Mouse (Mus musculus): ENCODE measurements around the gene Tmem164.

Gene Tmem164

GRCm38 (mm10) chrX:142828184-142828908 is 147.1 kb downstream of the Tmem164 start:
- in situ Hi-C loops (cut with MseI, MboI) = loop anchor here in 1 of 2 experiments (25.0 kb wide), 1 partner anchor 609 kb away; no protein-coding TSS in a partner anchor

DNA sequence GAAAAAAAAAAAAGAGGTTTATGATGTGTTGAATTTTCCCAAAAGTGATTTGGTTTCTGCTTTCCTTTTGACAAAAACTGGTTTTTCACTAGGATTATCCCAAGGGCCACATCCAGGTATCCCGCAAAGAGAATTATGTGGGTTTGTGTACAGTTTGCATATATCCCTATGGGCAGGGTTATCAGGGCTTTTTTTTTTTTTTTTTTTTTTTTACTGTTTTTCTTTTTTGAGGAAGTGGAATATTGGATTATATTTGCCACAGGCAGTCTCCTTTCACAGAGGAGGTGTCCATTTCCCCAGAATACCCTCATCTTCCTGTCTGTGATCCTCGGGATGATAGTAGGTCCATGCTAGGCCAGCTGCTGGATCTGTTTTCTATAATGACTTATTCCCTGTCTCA is 148.1 kb downstream of the Tmem164 start:
- in situ Hi-C loops (cut with MseI, MboI) = loop anchor here in 1 of 2 experiments (25.0 kb wide), 1 partner anchor 608 kb away; no protein-coding TSS in a partner anchor

DNA sequence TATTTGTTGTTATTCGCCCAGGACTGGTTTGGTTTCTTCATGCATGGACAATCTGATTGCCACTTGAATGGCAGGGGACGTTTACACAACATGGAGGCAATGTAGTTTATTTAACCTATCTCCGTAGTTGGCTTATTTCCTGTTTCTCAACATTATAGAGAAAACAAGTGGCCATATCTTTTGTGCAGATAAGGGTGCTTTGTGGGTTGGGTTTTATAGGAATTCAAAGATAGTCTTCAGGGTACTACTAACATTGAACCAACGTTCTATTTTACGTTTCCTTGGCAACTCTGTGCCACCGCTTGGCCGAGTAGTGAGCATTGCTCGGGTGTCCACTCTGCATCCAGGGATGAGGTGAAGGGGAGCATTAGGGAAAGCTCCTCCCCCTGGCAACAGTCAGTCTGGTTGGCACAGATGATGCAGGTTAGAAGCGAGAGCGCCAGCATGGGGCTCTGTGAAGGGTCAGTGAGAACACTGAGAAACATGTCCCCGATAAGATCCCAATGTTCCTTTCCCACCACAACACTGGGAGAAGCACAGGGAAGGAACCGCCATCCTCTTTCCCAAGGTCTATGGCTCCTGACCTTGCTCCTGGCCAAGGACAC is 148.8 kb downstream of the Tmem164 start:
- in situ Hi-C loops (cut with MseI, MboI) = loop anchor here in 1 of 2 experiments (25.0 kb wide), 1 partner anchor 607 kb away; no protein-coding TSS in a partner anchor

DNA sequence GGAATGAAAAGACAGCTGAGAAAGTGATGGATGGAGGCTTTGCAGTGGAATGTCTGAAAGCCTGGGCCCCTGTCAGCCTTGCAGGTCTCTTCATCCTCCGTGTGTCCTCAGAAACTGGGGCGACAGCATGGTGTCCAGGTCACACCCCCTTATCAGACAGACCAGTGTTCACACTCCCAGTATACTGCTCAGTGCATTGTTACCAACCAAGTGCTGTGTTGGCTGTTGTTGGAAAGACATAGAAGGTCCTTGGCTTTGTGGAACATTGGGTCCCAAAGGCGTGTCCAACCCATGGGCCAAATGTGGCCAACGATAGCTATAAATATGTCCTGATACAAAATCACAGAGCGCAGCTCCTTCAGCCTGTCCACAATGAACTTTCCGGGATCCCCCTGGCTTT is 149.4 kb downstream of the Tmem164 start:
- in situ Hi-C loops (cut with MseI, MboI) = loop anchor here in 1 of 2 experiments (25.0 kb wide), 1 partner anchor 607 kb away; no protein-coding TSS in a partner anchor

- in situ Hi-C loops (cut with MseI, MboI) = loop anchor here in 1 of 2 experiments (25.0 kb wide), 1 partner anchor 605 kb away; no protein-coding TSS in a partner anchor
Observed at GRCm38 (mm10) chrX:142832221-142832620, 151.0 kb downstream of the Tmem164 start.

DNA sequence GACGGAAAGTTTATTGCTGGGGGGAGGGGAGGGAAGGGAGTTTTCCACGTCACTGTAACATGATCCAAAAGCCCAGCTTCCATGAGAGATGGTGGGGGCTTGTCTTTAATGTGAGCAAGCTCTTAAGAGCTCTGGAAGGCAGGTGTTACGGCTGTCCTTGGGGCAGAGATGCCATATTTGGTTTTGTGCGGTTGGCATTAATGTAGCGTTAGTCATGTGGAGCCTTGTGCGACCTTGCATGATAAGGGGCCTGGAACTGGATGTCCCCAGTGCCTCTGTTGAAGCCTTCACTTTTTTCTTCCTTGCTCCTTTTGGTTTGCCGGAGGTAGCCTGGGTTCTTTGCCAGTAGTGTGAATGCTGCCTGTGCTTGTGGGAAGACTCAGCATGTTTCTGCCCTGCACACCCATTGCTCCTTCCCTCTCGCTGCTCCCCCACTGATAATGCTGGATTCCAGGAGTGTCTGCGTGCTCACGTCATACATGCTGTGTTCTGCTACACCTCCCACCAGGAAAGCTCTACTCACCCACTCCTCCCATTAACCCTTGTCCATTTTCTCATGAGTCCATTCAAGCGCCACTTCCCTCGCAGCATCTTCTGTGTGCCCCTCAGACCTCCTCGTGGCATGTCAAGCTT is 152.1 kb downstream of the Tmem164 start:
- in situ Hi-C loops (cut with MseI, MboI) = loop anchor here in 1 of 2 experiments (25.0 kb wide), 1 partner anchor 604 kb away; no protein-coding TSS in a partner anchor

GRCm38 (mm10) chrX:142834807-142835206 is 153.6 kb downstream of the Tmem164 start:
- in situ Hi-C loops (cut with MseI, MboI) = loop anchor here in 1 of 2 experiments (25.0 kb wide), 1 partner anchor 602 kb away; no protein-coding TSS in a partner anchor

DNA sequence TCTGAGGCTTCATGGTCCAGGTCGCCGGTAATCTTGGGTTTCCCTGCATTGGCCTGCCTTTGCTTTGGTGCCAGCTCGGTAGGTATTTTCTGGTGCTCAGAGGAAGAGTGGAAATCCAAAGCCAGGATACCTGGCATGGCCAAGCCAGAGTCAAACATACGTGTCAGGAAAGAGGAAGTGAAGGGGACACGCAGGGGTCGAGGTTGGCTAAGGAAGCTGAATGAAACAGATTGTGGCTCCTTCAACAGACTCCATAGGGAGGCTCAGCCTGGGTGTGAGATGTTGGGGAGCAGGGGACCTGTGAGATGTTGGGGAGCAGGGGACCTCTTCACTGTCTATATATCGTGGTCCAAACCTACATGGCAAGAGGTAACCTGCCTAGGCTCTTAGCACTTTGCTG is 155.2 kb downstream of the Tmem164 start:
- in situ Hi-C loops (cut with MseI, MboI) = loop anchor here in 1 of 2 experiments (25.0 kb wide), 1 partner anchor 601 kb away; no protein-coding TSS in a partner anchor

DNA sequence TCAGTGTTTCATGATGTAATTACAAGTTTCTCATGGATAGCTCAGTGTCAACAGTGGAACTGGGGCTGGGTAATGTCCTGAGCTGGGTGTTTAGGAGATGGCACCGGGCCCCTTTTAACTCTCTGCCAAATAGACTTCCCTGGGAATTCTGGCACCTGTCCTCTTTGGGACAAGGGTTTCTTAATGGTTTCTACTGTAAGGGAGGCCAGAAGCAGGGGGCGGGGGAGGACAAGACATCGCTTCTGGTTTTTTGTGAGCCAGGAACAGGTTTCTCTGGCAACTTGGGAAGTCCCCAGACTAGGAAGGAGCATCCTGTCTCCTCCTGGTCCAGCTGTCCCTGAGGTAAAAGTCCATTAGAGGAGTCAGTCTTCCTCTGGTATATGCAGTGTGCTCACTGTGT is 156.1 kb downstream of the Tmem164 start:
- in situ Hi-C loops (cut with MseI, MboI) = loop anchor here in 1 of 2 experiments (25.0 kb wide), 1 partner anchor 600 kb away; no protein-coding TSS in a partner anchor

DNA sequence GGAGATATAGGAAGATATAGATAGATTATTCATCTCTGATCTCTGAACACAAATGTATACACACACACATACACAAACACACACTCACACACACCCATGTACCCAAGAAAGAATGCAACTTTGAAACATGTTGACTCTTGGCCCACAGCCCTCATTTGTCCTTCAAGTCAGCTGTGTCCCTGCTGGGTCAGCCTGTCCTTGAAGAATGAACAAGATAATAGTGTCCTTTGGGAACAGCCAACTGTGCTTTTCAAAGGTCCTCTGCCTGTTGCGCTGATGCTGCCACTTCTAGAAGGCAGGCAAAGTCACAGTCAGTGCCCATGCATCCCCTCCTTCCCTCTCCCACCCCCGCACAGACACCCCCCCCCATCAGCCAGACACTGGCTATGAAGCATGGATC is 157.6 kb downstream of the Tmem164 start:
- in situ Hi-C loops (cut with MseI, MboI) = loop anchor here in 1 of 2 experiments (25.0 kb wide), 1 partner anchor 598 kb away; no protein-coding TSS in a partner anchor

- in situ Hi-C loops (cut with MseI, MboI) = loop anchor here in 1 of 2 experiments (25.0 kb wide), 1 partner anchor 598 kb away; no protein-coding TSS in a partner anchor
Observed at GRCm38 (mm10) chrX:142839411-142839810, 158.2 kb downstream of the Tmem164 start.

DNA sequence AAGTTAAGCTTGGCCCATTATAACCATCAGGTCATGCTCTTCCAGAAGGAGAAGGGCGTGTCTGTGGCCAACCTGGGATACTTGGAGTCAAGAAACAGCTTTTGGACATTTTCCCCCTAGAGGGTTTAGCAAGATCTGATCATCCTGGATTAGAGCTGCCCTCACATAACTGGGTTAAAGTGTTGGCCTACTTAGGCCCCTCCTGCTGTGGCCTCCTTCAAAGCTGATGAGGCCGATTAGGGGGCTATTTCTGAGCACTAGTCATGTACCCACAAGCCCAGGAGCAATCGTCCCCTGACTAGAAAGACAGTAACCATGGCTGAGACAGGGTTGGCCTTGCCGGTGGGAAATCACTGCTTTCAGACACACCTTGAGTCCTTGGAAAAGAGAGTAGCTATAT is 160.7 kb downstream of the Tmem164 start:
- in situ Hi-C loops (cut with MseI, MboI) = loop anchor here in 1 of 2 experiments (25.0 kb wide), 1 partner anchor 595 kb away; no protein-coding TSS in a partner anchor

DNA sequence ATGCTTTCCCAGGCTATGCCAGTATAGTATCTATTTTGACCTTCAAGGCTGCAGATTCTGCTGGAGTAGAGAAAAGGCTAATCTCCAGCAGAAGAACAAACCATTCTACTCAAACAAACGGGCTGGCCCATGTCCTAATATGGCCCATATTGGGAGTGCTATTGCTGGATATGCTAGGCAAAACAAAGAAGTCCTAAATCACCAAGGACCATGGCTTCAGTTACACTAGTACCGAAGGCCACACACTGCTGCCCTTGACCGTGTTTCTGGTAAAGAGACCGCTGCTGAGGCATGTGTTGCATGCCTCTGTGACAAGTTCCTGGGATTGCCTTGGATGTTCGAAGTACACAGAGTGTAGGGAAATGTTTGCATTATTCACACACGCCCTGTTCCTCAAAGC is 165.1 kb downstream of the Tmem164 start:
- in situ Hi-C loops (cut with MseI, MboI) = loop anchor here in 1 of 2 experiments (25.0 kb wide), 1 partner anchor 591 kb away; no protein-coding TSS in a partner anchor

DNA sequence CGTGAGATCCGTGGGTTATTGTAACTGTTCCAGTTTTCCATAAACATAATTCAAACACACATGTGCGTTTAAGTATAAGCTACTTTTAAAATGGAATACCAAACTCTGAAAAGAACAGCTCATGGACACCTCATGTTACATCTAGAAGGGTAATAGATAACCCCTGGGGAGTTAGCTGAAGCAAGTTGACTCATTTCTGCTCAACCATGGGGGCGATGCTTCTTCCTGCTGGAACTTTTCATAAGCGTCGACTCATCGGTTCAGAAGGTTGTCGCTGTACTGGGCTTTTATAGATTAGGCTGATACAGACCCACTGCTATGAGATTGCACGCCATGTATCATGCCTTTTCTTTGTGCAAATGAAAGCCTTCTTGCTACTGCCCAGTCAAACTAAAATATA is 166.8 kb downstream of the Tmem164 start:
- in situ Hi-C loops (cut with MseI, MboI) = loop anchor here in 1 of 2 experiments (25.0 kb wide), 1 partner anchor 589 kb away; no protein-coding TSS in a partner anchor

DNA sequence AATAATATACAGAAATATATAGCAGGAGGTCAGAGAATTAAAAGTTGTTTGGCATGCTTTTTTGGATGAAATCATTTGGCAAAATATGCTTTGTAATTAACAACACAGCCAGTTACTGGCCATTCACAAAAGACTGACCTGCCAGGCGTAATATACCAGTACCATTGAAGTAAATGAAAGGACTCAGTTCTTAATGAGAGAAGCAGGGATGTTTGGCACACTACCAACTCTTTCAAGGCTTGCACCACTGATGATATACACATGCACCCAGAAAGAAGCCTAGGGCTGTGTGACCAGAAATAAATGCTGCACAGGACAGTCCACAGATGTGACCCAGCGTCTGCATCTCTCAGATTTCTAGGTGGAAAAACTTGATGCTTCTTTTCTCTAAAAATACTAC is 188.6 kb downstream of the Tmem164 start:
- in situ Hi-C loops (cut with MseI, MboI) = no loop called here

- in situ Hi-C loops (cut with MseI, MboI) = no loop called here
Observed at GRCm38 (mm10) chrX:142882255-142882654, 201.0 kb downstream of the Tmem164 start.

- in situ Hi-C loops (cut with MseI, MboI) = no loop called here
Observed at GRCm38 (mm10) chrX:142883593-142883992, 202.4 kb downstream of the Tmem164 start.

GRCm38 (mm10) chrX:142885962-142886361 is 204.8 kb downstream of the Tmem164 start:
- in situ Hi-C loops (cut with MseI, MboI) = no loop called here
